Mouse (Mus musculus) right cerebral cortex, postnatal 25 days (tissue): ENCODE results near the gene Gstm3.

Experiments used
- DNase-seq: peaks from one replicate; pipeline ENCODE4 v3.0.0; 2022

Gstm3 gene

GRCm38 (mm10) chr3:107927841-107928240 is 41.2 kb downstream of the Gstm3 start:
- DNase-seq = no peak

DNA sequence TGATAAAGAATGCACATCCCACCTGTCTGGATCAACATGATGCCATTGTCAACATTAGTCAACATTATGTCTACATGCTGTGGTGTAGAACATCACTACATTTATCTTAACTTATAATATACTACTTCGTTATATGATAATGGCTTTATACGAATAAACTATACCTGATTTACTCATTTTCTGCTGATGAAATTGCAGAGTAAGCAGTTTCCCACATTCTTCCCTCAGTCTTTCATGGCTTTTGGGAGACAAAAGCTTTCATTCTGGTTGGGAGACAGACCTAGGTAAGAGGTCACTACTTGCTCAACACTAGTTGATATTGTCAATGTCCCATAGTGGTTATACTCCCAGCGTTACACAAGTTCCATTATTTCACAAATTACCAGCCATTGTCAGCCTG is 43.7 kb downstream of the Gstm3 start:
- DNase-seq = no peak

DNA sequence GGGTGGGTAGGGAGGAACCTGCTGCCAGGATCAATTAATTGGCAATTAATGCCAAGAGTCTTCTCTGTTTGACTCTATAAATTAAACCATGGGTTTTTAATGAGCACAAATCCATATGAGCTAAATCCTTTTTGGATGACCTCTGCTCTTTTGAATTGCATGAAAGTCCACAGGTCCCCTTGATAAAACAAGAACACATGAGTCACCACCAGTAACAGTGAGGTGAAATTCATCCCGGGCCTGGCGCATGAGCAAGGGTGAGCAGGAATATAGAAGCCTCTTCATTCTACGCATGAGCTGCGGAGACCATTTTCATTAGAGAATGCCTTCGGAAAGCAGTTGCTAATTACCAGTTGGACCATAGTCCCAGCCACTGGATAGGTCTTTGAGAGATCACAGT is 48.7 kb downstream of the Gstm3 start:
- DNase-seq = no peak

- no peak for DNase-seq
These were observed 51.2 kb downstream of the Gstm3 start for GRCm38 (mm10) chr3:107917783-107918408.

GRCm38 (mm10) chr3:107917097-107917496 is 52.0 kb downstream of the Gstm3 start:
- no peak for DNase-seq

- DNase-seq = no peak
These were observed 52.4 kb downstream of the Gstm3 start for GRCm38 (mm10) chr3:107916674-107917073.
